Mouse (Mus musculus): ENCODE results near the gene Islr. TPM values are rescaled to one million over a fixed set of nuclear protein-coding genes. Genes with fewer than 3 reads are reported as not detected.
A peak's percentile ranks its signal among the peaks of the same experiment; 100 is the strongest.

Islr gene
- total and polyA plus RNA-seq, 3 experiments: not detected

DNA sequence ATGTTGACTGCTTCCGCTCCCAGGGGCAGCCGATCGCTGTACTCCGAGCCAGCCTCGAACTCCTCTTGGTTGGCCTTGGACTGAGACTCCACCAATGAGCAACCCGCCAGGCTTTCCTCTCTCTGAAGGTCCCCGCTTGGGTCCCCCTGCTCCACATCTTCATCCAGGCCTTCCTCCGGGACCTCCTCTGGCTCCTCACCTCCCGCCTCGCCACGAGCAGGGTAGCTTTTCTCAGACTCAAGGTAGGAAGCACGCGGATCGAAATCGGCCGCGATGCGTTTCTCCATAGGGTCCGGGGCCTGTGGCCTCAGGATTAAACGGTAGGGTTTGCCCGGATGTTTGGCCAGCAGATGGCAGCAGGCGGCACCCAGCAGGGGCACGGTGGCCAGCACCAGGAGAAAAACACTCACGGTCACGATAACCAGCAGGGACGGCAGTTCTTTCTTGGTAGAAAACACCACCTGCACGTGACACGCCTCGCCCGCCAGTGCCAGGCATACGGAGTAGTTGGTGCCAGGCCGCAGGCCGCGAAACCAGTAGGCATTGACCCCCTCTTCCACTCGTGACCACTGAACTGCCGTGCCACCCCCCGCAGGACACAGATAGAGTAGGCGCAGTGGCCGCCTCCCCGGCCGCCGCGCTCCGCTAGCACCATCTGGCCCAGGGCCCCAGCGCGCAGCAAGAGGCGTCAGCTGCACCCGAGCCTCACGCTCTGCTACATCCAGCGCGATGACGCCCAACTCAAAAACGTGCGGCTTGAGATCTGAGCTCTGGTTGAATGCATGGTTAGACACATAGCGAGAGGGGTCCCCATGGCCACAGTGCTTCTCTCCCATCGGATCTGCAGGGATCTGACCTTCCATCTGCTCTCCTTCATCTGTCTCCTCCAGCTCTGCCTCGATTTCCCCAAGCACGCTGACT, 6.1 kb downstream of the Islr start:
- peaks cover 5 to 7% of the 10 kb centered on the region in 2 experiments for H3K27me3 ChIP-seq (ENCODE audit: control insufficient read depth in 1 of 2, insufficient read depth in 2 of 2, low read length in 2 of 2)
- H3K9ac ChIP-seq (ENCODE audit: control insufficient read depth, low read depth, low read length, poor library complexity, severe bottlenecking): no peak overlapping the region
- no peaks in the 10 kb centered on the region for H3K79me2 ChIP-seq (ENCODE audit: control insufficient read depth, insufficient read depth, low read length, poor library complexity)
- no peak for DNase-seq (ENCODE audit: low read depth, low spot score)
- H3K4me1 ChIP-seq (ENCODE audit: control insufficient read depth in 1 of 2, insufficient read depth in 2 of 2, low read length in 2 of 2): no peaks in the 10 kb centered on the region
- H3K9me3 ChIP-seq (replicated peaks; ENCODE audit: insufficient read depth, low read length): no peaks in the 10 kb centered on the region
- H3K36me3 ChIP-seq (ENCODE audit: control insufficient read depth in 1 of 2, insufficient read depth in 2 of 2, low read length in 2 of 2): no peaks in the 10 kb centered on the region
- no peak for TF ChIP-seq POLR2A (IDR thresholded peaks at IDR 0.05; ENCODE audit: control insufficient read depth in 1 of 2, insufficient read depth in 1 of 2, low read depth in 1 of 2, low read length in 2 of 2, poor library complexity in 1 of 2)
- peak in 2 of 3 experiments; percentile 50 to 64; a peak in 4 of 6 replicates for TF ChIP-seq CTCF (IDR thresholded peaks at IDR 0.05 in 2 of 3, conservative IDR thresholded peaks at IDR 0.05 in 1 of 3; ENCODE audit: control insufficient read depth in 1 of 3, insufficient read depth in 1 of 3, low read depth in 2 of 3, low read length in 3 of 3, poor library complexity in 1 of 3, severe bottlenecking in 1 of 3)
- TF ChIP-seq ZNF384 (IDR thresholded peaks at IDR 0.05; ENCODE audit: low read depth, low read length): no peak
- peak; percentile 60 for TF ChIP-seq SMC3 (IDR thresholded peaks at IDR 0.05; ENCODE audit: low read depth, low read length)
- 0 out of 2 replicates have a peak, but pooled peaks have one; percentile 5 for TF ChIP-seq ZC3H11A (IDR thresholded peaks at IDR 0.05; ENCODE audit: low read depth, low read length)
- no peak for TF ChIP-seq UBTF (IDR thresholded peaks at IDR 0.05; ENCODE audit: borderline replicate concordance, insufficient read depth, low read depth, low read length)
- TF ChIP-seq RAD21 (IDR thresholded peaks at IDR 0.05; ENCODE audit: low read depth, low read length): peak; percentile 16
- no peak for TF ChIP-seq SIN3A (IDR thresholded peaks at IDR 0.05; ENCODE audit: low read length)
- H3K4me3 ChIP-seq (ENCODE audit: control insufficient read depth in 1 of 2, insufficient read depth in 1 of 2, low read depth in 2 of 2, low read length in 2 of 2): no peak overlapping the region
- no peak overlapping the region for H3K27ac ChIP-seq (ENCODE audit: control insufficient read depth, low read depth, low read length)

DNA sequence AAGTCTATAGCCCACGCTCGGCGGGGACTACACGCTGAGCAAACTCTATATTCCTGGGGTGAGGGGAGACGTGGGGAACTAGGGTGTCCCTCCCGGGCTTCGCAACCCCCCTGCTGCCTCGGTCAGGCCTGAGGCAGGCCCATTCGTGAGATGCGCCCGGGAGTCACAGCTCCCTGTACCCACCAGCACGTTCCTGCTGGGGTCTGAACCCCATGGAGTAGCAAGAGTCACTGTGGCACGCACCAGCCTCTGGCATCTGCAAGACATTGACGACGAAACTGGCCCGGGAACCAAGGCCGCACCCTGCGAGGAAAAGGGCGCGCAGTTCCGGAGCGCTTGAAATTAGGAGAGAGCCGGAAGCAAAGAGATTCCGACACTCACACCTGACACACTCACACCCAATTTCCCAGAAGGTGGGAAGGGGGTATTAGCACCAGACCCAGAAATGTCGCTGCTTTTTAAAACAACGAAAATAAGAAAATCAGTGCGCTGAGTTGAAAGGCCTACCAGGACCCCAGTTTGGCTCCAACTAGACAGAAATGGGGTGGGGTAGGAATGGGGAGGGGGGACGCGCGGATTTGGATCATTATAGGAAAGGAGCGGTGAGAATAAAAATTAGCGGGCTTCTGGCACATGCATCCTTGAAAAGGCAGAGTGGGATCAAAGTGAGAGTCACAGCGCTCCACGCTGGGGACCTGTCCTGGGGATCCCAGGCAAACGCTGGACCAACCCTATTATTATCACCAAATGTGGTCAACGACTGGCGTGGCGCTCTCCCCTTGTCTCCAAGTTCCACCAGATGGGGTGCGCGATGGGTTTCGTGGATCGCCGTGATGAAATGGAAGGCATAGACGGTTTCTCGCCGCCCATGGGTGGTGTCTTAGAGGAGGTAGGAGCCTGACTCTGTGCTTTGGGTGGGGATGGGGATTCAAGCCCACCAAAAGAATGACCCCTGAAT, 7.2 kb downstream of the Islr start:
- Histone ChIP-seq H3K27ac (ENCODE audit: control insufficient read depth, low read depth, low read length) (no peak overlapping the region), H3K79me2 (ENCODE audit: control insufficient read depth, insufficient read depth, low read length, poor library complexity) (no peaks in the 10 kb centered on the region), H3K9me3 (replicated peaks; ENCODE audit: insufficient read depth, low read length) (no peaks in the 10 kb centered on the region), H3K4me1 (ENCODE audit: control insufficient read depth in 1 of 2, insufficient read depth in 2 of 2, low read length in 2 of 2) (no peaks in the 10 kb centered on the region), H3K36me3 (ENCODE audit: control insufficient read depth in 1 of 2, insufficient read depth in 2 of 2, low read length in 2 of 2) (no peaks in the 10 kb centered on the region), H3K4me3 (ENCODE audit: control insufficient read depth in 1 of 2, insufficient read depth in 1 of 2, low read depth in 2 of 2, low read length in 2 of 2) (no peak overlapping the region), H3K9ac (ENCODE audit: control insufficient read depth, low read depth, low read length, poor library complexity, severe bottlenecking) (no peak overlapping the region), H3K27me3 (ENCODE audit: control insufficient read depth in 1 of 2, insufficient read depth in 2 of 2, low read length in 2 of 2) (peaks cover 7 to 8% of the 10 kb centered on the region in 2 experiments)
- TF ChIP-seq MEF2A (IDR thresholded peaks at IDR 0.05; ENCODE audit: extremely low read depth, insufficient replicate concordance, low read depth, low read length, poor library complexity, severe bottlenecking) (no peak), E2F4 (IDR thresholded peaks at IDR 0.05; ENCODE audit: borderline replicate concordance, low read depth, low read length) (no peak), JUND (IDR thresholded peaks at IDR 0.05; ENCODE audit: low read depth, low read length) (no peak), EP300 (IDR thresholded peaks at IDR 0.05; ENCODE audit: low read depth in 1 of 2, low read length in 2 of 2) (no peak), POLR2AphosphoS2 (IDR thresholded peaks at IDR 0.05; ENCODE audit: low read length) (no peak), CTCF (IDR thresholded peaks at IDR 0.05 in 2 of 3, conservative IDR thresholded peaks at IDR 0.05 in 1 of 3; ENCODE audit: control insufficient read depth in 1 of 3, insufficient read depth in 1 of 3, low read depth in 2 of 3, low read length in 3 of 3, poor library complexity in 1 of 3, severe bottlenecking in 1 of 3) (no peak), TAL1 (IDR thresholded peaks at IDR 0.05; ENCODE audit: low read length) (no peak), CHD1 (IDR thresholded peaks at IDR 0.05; ENCODE audit: low read depth, low read length) (no peak), ELF1 (IDR thresholded peaks at IDR 0.05; ENCODE audit: low read depth, low read length) (no peak), POLR2A (IDR thresholded peaks at IDR 0.05; ENCODE audit: control insufficient read depth in 1 of 2, insufficient read depth in 1 of 2, low read depth in 1 of 2, low read length in 2 of 2, poor library complexity in 1 of 2) (no peak), MAFK (IDR thresholded peaks at IDR 0.05; ENCODE audit: borderline replicate concordance, low read depth, low read length) (no peak), KAT2A (conservative IDR thresholded peaks at IDR 0.05; ENCODE audit: low read depth, low read length) (no peak), USF1 (IDR thresholded peaks at IDR 0.05; ENCODE audit: low read depth, low read length) (no peak), TBP (IDR thresholded peaks at IDR 0.05; ENCODE audit: low read depth, low read length) (no peak), MXI1 (IDR thresholded peaks at IDR 0.05; ENCODE audit: low read depth, low read length) (no peak), MAX (IDR thresholded peaks at IDR 0.05; ENCODE audit: low read length) (no peak), GABPA (IDR thresholded peaks at IDR 0.05; ENCODE audit: low read depth, low read length) (no peak), ETS1 (IDR thresholded peaks at IDR 0.05; ENCODE audit: low read depth, low read length) (no peak), MAZ (IDR thresholded peaks at IDR 0.05; ENCODE audit: low read depth, low read length) (no peak), NRF1 (IDR thresholded peaks at IDR 0.05; ENCODE audit: insufficient read depth, low read depth, low read length, poor library complexity, severe bottlenecking) (no peak)
- no peak for DNase-seq (ENCODE audit: low read depth, low spot score)

All from MEL (cell line).